Mouse (Mus musculus) adipose tissue, adult 10 weeks (tissue): Measurements from ENCODE around the gene Gm20806. TPM values are rescaled to one million over a fixed set of nuclear protein-coding genes. Genes with fewer than 3 reads are reported as not detected.

ENCODE experiments used
- polyA plus RNA-seq: library from polyadenylated mRNA; stranded (reverse); fragments of 350-450 nt; fragmentation: Illumina TruSeq; extraction: RNeasy Lipid Tissue Mini Kit (QIAGEN cat#74804); gene quantifications from one replicate; pipeline ENCODE4 v1.2.3, GENCODE M21; 2014; ENCODE audit warnings: low read depth, low replicate concordance

The Gm20806 gene
- polyA plus RNA-seq: not detected

DNA sequence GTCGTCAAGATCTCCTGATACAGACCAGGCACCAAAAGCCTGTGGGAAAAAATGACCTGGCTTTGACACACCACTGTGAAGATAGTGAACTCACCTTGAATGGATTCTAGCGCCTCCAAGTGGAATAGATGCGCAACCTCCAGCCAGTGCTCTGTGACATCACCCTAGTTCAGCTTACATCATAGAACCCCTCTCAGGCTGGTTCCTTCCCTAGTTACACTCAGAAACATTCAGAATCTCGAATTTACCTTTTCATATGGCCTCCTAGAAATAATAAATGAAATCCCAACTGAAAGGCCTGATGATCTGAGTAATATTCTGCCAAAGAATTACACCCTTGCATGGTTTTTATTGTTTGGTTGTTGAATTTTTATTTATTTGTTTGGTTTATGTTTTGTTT, at the start of gene Gm20806:
TSS of gene Gm20806 (minus strand) at position 101 of the 400 bp plus-strand sequence.

